Mouse (Mus musculus) adrenal gland, adult (tissue): ENCODE data around the gene Blvrb.

ENCODE experiments used
- DNase-seq, 2 experiments: peaks; one replicate each; pipeline ENCODE4 v3.0.0; 2022 to 2023; ENCODE audit warnings: low spot score in 1 of 2; ENCODE audit not compliant: inconsistent age in 2 of 2

Blvrb gene

GRCm38 (mm10) chr7:27448421-27449206 is 836 bp downstream of the Blvrb start:
- DNase-seq, result peak in 1 of 2 experiments; percentile 62

GRCm38 (mm10) chr7:27449256-27449862 is 1.6 kb downstream of the Blvrb start:
- DNase-seq, result peak; percentile 75 to 90

GRCm38 (mm10) chr7:27451359-27451758 is 3.6 kb downstream of the Blvrb start:
- DNase-seq, result no peak

- no peak for DNase-seq
These were observed 4.5 kb downstream of the Blvrb start for GRCm38 (mm10) chr7:27452206-27452770.

- no peak for DNase-seq
These were observed 6.8 kb downstream of the Blvrb start for GRCm38 (mm10) chr7:27454461-27455121.

- DNase-seq, result no peak
These were observed 7.5 kb downstream of the Blvrb start for GRCm38 (mm10) chr7:27455273-27455672.

GRCm38 (mm10) chr7:27458614-27459013 is 10.8 kb downstream of the Blvrb start:
- no peak for DNase-seq

GRCm38 (mm10) chr7:27459640-27460039 is 11.9 kb downstream of the Blvrb start:
- DNase-seq, result no peak

GRCm38 (mm10) chr7:27460477-27460876 is 12.7 kb downstream of the Blvrb start:
- DNase-seq, result peak in 1 of 2 experiments; percentile 13

- peak in 1 of 2 experiments; percentile 43 for DNase-seq
These were observed 19.9 kb downstream of the Blvrb start for GRCm38 (mm10) chr7:27467648-27468047.

GRCm38 (mm10) chr7:27471390-27472120 is 23.8 kb downstream of the Blvrb start:
- DNase-seq, result no peak

GRCm38 (mm10) chr7:27472596-27472995 is 24.8 kb downstream of the Blvrb start:
- DNase-seq, result peak in 1 of 2 experiments; percentile 80

- DNase-seq, result peak; percentile 100
These were observed 25.5 kb downstream of the Blvrb start, which contains the start of gene Sertad3 for GRCm38 (mm10) chr7:27473156-27473834. Gene Sertad3 (plus strand): TSS chr7:27473768.

- DNase-seq, result no peak
These were observed 26.2 kb downstream of the Blvrb start for GRCm38 (mm10) chr7:27473835-27474489.

- peak; percentile 99 for DNase-seq
These were observed 26.7 kb downstream of the Blvrb start for GRCm38 (mm10) chr7:27474490-27474954.

- DNase-seq, result peak in 1 of 2 experiments; percentile 69
These were observed 27.8 kb downstream of the Blvrb start for GRCm38 (mm10) chr7:27475596-27475995.

GRCm38 (mm10) chr7:27476098-27476635 is 28.4 kb downstream of the Blvrb start:
- peak in 1 of 2 experiments; percentile 55 for DNase-seq

- DNase-seq, result no peak
These were observed 30.8 kb downstream of the Blvrb start for GRCm38 (mm10) chr7:27478561-27478960.

- DNase-seq, result no peak
These were observed 32.0 kb downstream of the Blvrb start for GRCm38 (mm10) chr7:27479750-27480149.
